Mouse (Mus musculus) CD4-positive, CD25-positive, alpha-beta regulatory T cell, adult 4 months (primary cell): ENCODE data around the gene Nmbr. TPM values are rescaled to one million over a fixed set of nuclear protein-coding genes. Genes with fewer than 3 reads are reported as not detected.
A peak's percentile ranks its signal among the peaks of the same experiment; 100 is the strongest.

Experiments used
- ATAC-seq: one replicate; pipeline ENCODE4 v1.8.0; 2017
- polyA plus RNA-seq, 2 experiments: library from polyadenylated mRNA; unstranded; fragments of 100-300 nt; shearing (Covaris generic); gene quantifications; one replicate each; pipeline ENCODE4 v1.2.1; 2017

Nmbr gene
- not detected for polyA plus RNA-seq

DNA sequence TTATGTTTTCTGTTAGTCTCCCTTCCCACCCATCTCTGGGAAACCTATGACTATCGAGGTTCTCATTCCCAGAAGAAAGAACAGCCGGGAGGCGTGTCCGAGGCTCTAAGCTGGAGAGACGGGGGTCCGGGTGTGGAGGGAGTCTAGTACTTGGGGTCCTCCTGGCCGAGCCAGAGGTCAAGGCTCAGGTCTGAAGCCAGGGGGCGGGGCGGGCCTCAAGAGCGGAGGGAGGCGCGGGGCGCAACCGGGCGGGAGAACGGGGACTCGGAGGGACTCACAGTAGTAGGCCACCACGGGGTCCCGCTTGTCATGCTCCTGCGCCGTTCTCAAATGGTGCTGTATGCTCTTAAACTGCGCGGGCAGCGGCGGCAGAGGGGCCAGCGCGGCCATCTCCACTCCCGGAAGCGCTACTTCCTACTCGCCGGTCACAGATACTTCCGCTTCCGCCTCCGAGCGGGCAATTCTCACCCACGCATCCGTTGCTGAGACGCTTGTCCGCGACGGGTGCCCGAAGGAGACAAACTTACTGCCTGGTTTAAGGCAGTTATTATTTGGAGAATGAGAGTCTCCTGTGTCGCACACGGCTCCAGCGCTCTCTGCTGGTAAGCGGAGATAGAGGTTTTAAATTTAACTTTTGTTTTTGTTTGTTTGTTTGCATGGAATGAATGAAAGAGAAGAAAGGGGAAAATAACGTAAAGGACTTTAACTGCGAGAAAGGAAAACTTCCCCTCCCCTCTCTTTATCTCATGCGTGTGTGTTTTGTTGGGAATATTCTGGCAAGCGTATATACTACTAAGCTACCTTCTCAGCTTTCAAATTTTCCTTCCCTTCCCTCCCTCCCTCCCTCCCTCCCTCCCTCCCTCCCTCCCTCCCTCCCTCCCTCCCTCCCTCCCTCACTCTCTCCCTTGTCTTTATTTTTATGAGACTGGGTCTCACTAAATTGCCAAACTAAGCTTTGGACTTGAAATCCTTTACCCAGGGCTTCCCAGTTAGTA, at the start of gene Nmbr, which contains the start of gene Vta1:
Gene Nmbr (plus strand): TSS at position 520 of the 995 bp plus-strand sequence.
Gene Vta1 (minus strand): TSS at position 489 of the 995 bp plus-strand sequence.
- peak; percentile 97 for ATAC-seq

DNA sequence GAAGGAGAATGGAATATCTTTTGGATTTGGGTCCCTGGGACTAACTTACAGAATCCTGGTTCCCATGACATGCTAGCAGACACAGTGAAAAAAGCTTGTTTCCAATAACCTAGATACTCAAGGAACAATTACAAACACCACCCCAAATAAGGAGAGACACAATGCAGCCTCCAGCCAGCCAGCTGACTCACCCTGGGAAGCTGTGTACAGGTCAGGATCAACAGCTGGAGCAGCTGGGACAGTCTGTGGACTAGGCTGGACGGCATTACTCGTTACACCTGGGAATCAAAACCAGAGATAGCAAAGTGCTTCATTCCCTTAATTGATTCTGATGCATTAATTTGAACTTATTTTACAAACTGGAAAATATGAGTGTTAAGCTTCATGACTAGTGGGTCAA, 44.5 kb upstream of the Nmbr start:
- no peak for ATAC-seq

- ATAC-seq: no peak
Observed at GRCm38 (mm10) chr10:14666147-14666546, 39.2 kb upstream of the Nmbr start.

GRCm38 (mm10) chr10:14685663-14686062, 19.7 kb upstream of the Nmbr start:
- no peak for ATAC-seq

DNA sequence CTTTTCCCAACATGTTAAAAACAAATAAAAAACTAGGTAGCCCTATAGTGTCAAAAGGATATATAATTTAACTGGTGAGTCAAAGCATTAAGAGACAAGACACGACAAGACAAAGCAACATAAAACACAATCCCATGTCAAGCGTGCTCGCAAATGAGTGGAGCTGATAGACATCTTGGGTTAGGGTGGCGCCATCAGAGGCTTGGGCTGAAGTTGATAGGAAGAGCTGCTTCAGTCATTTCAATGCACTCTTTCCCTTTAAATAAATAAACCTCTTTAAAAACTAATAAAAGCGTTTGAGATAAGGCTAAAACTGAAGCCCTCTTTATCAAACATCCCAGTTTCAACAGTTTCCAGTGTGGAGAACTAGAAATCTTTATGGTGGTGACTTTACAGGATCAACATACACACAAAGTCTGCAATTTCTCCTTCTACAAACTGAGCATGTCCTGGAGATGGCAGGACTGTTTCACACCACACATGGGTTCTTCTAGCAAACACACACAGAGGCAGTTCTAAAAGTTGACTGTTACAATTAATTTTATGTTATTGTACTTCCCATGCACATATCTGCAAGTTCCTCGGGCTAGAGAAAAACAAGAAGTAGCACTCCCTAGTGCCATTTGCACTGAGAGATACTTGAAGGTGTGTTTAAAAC, 16.5 kb upstream of the Nmbr start:
- no peak for ATAC-seq

- ATAC-seq: no peak
Observed at GRCm38 (mm10) chr10:14690349-14690748, 15.0 kb upstream of the Nmbr start.

- ATAC-seq: no peak
Observed at GRCm38 (mm10) chr10:14703239-14703638, 2.2 kb upstream of the Nmbr start.

GRCm38 (mm10) chr10:14703830-14704420, 1.5 kb upstream of the Nmbr start:
- no peak for ATAC-seq

DNA sequence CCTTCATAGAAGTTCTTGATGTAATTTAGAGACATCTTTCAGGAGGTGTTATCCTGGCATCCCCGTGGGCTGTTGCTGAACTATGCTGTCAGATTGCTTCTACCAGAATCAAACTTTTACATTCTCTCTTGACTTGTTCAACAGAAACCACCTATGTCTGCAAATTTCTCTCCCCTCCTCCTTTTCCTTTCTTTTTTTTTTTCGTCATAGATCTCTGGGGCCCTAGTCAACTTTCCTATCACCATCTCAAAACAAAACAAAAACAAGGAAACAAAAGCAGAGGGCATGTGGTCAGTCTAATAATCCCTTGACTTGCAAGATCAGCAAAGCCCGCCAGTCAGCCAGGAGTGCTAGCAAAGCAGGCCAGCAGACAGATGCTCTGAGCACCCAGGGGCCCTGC, 12.7 kb downstream of the Nmbr start, which contains the start of gene Gje1:
Gene Gje1 (minus strand): TSS at position 101 of the 400 bp plus-strand sequence.
- ATAC-seq: no peak

DNA sequence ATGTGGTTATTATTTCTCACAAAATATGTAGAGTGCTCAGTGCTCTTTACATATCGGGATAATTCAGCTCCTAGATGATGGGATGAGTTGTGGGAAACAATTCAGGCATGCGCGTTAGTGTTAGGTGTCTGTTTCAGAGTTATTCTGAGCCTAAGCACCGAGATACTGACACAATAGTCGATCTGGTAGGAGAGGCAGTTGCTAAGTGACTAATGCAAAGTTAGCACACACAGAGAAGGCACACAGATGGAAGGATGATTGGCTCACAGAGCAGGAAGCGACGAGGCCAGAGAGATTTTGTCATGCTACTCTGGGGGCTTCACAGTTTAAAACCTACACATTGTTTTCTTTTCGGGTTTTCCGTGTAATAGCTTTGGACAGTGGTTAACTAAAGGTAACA, 20.3 kb downstream of the Nmbr start:
- ATAC-seq: no peak

DNA sequence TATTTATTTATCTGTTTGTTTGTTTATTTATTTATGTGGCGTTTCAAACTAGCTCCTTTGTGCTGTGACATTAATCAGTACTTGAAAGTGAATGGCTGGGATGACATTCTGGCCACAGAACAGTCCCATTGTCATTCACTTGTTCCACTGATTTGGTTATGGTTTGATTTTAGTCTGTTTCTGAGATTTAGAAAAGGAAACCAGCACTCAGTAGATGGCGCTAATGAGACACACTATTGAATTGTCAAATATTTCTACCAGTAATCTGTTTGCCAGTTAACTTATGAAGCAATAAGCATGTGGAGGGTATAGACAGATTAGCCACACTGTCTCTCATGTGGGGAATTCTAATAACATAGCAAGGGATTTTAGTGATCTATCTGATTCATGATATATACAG, 28.9 kb downstream of the Nmbr start:
- ATAC-seq: no peak

GRCm38 (mm10) chr10:14759665-14760558, 54.5 kb downstream of the Nmbr start:
- ATAC-seq: no peak

- ATAC-seq: no peak
Observed at GRCm38 (mm10) chr10:14760618-14761017, 55.2 kb downstream of the Nmbr start.

DNA sequence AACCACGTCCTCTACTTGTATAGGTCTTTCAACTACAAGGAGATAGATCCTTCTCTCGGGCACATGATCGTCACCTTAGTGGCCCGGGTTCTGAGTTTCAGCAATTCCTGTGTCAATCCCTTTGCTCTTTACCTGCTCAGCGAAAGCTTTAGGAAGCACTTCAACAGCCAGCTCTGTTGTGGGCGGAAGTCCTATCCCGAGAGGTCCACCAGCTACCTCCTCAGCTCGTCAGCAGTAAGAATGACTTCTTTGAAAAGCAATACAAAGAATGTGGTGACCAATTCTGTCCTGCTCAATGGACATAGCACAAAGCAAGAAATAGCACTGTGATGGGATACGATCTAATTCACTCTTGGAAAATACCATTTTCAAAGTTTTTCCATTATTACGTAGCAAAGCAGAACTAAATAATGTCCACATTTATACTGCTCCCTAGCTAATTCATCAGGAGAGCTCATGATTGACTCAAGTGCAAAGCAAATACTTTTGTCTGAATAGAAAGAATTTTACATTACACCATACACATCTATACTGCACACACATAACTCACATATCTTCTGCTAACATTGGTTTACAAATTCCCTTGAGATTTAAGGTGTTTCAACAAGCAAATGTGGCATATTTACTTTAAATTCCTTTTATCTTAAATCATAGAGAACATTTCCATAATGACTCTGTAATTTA, 65.0 kb downstream of the Nmbr start:
- ATAC-seq: no peak

DNA sequence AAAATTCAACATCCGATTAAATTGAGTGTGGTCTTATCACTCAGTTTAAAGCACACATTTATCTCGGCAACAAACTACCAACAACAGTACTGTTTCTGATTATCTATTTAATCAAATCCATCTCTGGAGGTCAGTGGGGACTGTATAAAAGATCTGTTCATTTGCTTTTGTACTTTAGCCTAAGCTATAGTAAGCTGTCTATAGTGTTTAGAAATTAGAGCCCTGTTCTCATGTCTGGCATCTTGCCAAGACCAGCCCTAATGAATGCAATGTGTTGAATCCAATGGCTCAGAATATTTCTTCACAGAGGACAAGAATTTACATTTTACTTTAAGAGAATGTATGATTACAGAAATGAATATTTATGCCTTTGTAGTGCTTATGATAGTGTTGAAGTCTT, 69.1 kb downstream of the Nmbr start:
- ATAC-seq: no peak

GRCm38 (mm10) chr10:14789969-14790368, 84.6 kb downstream of the Nmbr start:
- ATAC-seq: no peak

DNA sequence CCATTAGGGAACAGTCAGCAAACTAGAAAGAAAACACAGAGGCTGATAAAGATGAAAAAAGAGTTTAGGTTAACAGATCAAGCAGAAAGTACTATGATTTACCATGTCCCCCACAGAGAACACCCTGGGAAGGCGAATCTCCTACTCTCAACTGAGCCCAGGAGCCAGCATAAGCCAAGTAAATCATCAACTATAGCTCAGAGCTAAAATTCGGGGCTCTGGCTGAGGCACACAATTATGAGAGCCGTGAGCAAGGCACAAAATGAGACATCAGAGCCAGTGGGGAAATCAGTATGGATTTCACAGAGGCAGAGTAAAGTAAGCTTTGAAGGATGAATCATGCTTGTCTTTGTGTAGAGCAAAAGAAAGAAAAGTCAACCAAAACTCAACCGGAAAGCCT, 111.6 kb downstream of the Nmbr start:
- no peak for ATAC-seq
